Mouse (Mus musculus) neural tube, embryonic 11.5 days (tissue): ENCODE measurements at regions not wholly inside any gene's neighbourhood (a gene's known extent, or its start where the extent isn't known, plus 50 kb on each side); places are given as distances from the start of the nearest gene placed in this dataset.

Experiments
- ATAC-seq: fragments of 200-750 bp; cut with Nextera tagmentation; 2 replicates; pipeline ENCODE4 v1.8.0; 2017; ENCODE audit warnings: moderate number of reproducible peaks, mild to moderate bottlenecking, moderate TSS enrichment, moderate library complexity; ENCODE audit not compliant: insufficient read depth, low FRiP score, low TSS enrichment
- DNase-seq: peaks from one replicate; pipeline ENCODE4 v3.0.0-alpha.2; 2015; ENCODE audit warnings: low spot score
- H3K27ac ChIP-seq: fragments of 300-500 bp; sonication (generic); 2 replicates; pipeline ENCODE4 v1.5.1; 2014; ENCODE audit warnings: low read depth, mild to moderate bottlenecking, low read length
- H3K27me3 ChIP-seq: fragments of 300-500 bp; sonication (generic); 2 replicates; pipeline ENCODE4 v1.6.1; 2014; ENCODE audit warnings: mild to moderate bottlenecking, low read length, mixed read lengths; ENCODE audit not compliant: control insufficient read depth, insufficient read depth
- H3K36me3 ChIP-seq: fragments of 300-500 bp; sonication (generic); 2 replicates; pipeline ENCODE4 v1.6.1; 2014; ENCODE audit warnings: mild to moderate bottlenecking, low read length, moderate library complexity, mixed read lengths; ENCODE audit not compliant: control insufficient read depth, insufficient read depth
- H3K4me1 ChIP-seq: fragments of 300-500 bp; sonication (generic); 2 replicates; pipeline ENCODE4 v1.6.1; 2014; ENCODE audit warnings: low read length, mixed read lengths; ENCODE audit not compliant: control insufficient read depth, insufficient read depth
- H3K4me2 ChIP-seq: fragments of 300-500 bp; sonication (generic); 2 replicates; pipeline ENCODE4 v1.6.1; 2014; ENCODE audit warnings: low read depth, mild to moderate bottlenecking, moderate library complexity
- H3K4me3 ChIP-seq: fragments of 300-500 bp; sonication (generic); 2 replicates; pipeline ENCODE4 v1.5.1; 2014; ENCODE audit warnings: low read depth, low read length
- H3K9ac ChIP-seq: fragments of 300-500 bp; sonication (generic); 2 replicates; pipeline ENCODE4 v1.6.1; 2014; ENCODE audit warnings: mild to moderate bottlenecking, low read length
- H3K9me3 ChIP-seq: fragments of 300-500 bp; sonication (generic); 2 replicates; pipeline ENCODE4 v1.6.1; 2016; ENCODE audit warnings: low read length; ENCODE audit not compliant: control insufficient read depth
- WGBS: fragments of 180-500 bp; shearing (Covaris S2); extraction: QIAGEN DNeasy Blood & Tissue Kit; methylation state at CpG from one replicate; pipeline ENCODE4 v1.1.7; 2014; 5-methylcytosine and 5-hydroxymethylcytosine counted together

DNA sequence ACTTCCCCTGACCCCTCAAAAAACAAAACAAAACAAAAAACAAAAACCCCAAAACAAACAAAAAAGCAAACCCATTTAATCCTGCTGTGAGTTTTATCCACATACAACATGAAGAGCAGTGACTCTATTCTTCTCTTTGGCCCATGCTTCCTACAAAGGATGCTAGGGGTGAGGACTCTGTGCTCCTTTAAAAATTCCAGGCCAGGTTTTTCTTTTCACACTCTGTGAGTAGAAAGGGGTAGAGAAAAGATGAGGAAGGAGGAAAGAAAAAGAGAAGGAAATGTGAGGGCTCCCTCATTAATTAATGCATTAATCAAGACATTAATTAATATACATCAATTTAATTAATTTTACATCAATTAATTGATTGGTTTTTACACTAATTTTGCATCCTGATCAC, 82.9 kb upstream of the Phyhipl start:
- Histone ChIP-seq H3K4me3 (no peak overlapping the region), H3K9ac (no peak overlapping the region), H3K4me1 (no peaks in the 10 kb centered on the region), H3K36me3 (no peaks in the 10 kb centered on the region), H3K4me2 (no peak overlapping the region), H3K27me3 (no peaks in the 10 kb centered on the region), H3K9me3 (no peaks in the 10 kb centered on the region), H3K27ac (no peak overlapping the region)
- ATAC-seq (no peak), DNase-seq (no peak)

GRCm38 (mm10) chr10:70733956-70734355, 78.2 kb upstream of the Phyhipl start:
- no peaks in the 10 kb centered on the region for H3K4me1 ChIP-seq
- WGBS = 77% methylated on average over 11 of the region's 12 CpGs
- no peaks in the 10 kb centered on the region for H3K27me3 ChIP-seq
- H3K4me2 ChIP-seq = no peak overlapping the region
- no peak overlapping the region for H3K4me3 ChIP-seq
- H3K9me3 ChIP-seq = no peaks in the 10 kb centered on the region
- H3K27ac ChIP-seq = no peak overlapping the region
- DNase-seq (no peak), ATAC-seq (no peak)
- H3K36me3 ChIP-seq = no peaks in the 10 kb centered on the region
- H3K9ac ChIP-seq = no peak overlapping the region

GRCm38 (mm10) chr10:70733478-70733877, 77.7 kb upstream of the Phyhipl start:
- no peak for ATAC-seq

DNA sequence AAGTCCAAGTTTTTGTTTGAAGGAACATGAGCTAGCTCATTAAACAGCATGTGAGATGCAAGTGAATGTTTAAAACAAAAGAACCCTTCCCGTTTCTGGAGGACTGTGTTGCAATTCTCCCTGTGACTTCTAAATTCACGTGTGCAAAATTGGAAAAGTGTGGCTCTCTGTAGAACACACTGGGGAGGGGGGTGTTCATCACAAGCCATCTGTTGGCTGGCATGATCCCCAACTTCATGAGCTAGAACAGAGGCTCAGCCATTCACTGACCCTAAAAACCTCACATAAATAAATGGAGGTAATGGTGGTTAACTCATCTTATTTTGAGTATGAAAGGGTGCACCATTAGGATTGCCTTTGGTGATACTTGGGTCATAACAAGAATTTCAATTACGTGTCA, 69.3 kb upstream of the Phyhipl start:
- H3K36me3 ChIP-seq = no peaks in the 10 kb centered on the region
- DNase-seq = no peak
- no peaks in the 10 kb centered on the region for H3K4me1 ChIP-seq
- ATAC-seq = no peak
- no peak overlapping the region for H3K4me2 ChIP-seq
- no peak overlapping the region for H3K4me3 ChIP-seq
- no peaks in the 10 kb centered on the region for H3K27me3 ChIP-seq
- H3K27ac ChIP-seq = no peak overlapping the region
- no peak overlapping the region for H3K9ac ChIP-seq
- no peaks in the 10 kb centered on the region for H3K9me3 ChIP-seq
- WGBS = 89% methylated on average over 3 of the region's 3 CpGs

More at GRCm38 (mm10) chr10:70733478-70733877, 77.7 kb upstream of the Phyhipl start:
- H3K27ac ChIP-seq = no peak overlapping the region
- WGBS = 90% methylated on average over 7 of the region's 7 CpGs
- H3K9me3 ChIP-seq = no peaks in the 10 kb centered on the region
- no peaks in the 10 kb centered on the region for H3K36me3 ChIP-seq
- no peak overlapping the region for H3K4me2 ChIP-seq
- no peaks in the 10 kb centered on the region for H3K27me3 ChIP-seq
- H3K4me1 ChIP-seq = no peaks in the 10 kb centered on the region
- H3K9ac ChIP-seq = no peak overlapping the region
- DNase-seq = no peak
- no peak overlapping the region for H3K4me3 ChIP-seq

GRCm38 (mm10) chr10:70722783-70723182, 67.0 kb upstream of the Phyhipl start:
- ATAC-seq (no peak), DNase-seq (no peak)
- H3K4me3 ChIP-seq = no peak overlapping the region
- 91% methylated on average over 2 of the region's 2 CpGs for WGBS
- H3K4me2 ChIP-seq = no peak overlapping the region
- no peaks in the 10 kb centered on the region for H3K9me3 ChIP-seq
- H3K9ac ChIP-seq = no peak overlapping the region
- no peaks in the 10 kb centered on the region for H3K27me3 ChIP-seq
- no peaks in the 10 kb centered on the region for H3K4me1 ChIP-seq
- H3K36me3 ChIP-seq = no peaks in the 10 kb centered on the region
- H3K27ac ChIP-seq = no peak overlapping the region

DNA sequence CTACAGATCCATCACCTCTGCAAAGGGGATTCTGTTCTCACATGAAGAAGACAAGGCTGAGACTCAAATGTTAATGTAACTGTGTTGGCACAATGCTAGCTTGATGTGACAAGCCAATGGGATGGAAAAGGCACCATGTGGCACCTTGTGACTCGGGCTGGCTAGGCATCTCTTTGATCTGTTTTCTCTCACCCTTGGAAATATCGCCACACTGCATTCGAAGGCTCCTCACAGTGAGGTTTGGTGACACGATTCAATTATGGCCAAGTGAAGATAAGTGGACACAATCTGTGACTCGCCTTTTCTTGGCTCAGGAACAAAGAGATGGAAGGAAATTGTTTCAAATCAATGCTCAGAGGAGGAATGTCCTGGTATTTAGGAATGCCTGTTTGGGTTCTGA, 66.6 kb upstream of the Phyhipl start:
- H3K4me2 ChIP-seq = no peak overlapping the region
- ATAC-seq (no peak), DNase-seq (no peak)
- no peaks in the 10 kb centered on the region for H3K4me1 ChIP-seq
- H3K9me3 ChIP-seq = no peaks in the 10 kb centered on the region
- H3K9ac ChIP-seq = no peak overlapping the region
- H3K27me3 ChIP-seq = no peaks in the 10 kb centered on the region
- 89% methylated on average over 5 of the region's 5 CpGs for WGBS
- H3K4me3 ChIP-seq = no peak overlapping the region
- H3K36me3 ChIP-seq = no peaks in the 10 kb centered on the region
- H3K27ac ChIP-seq = no peak overlapping the region

DNA sequence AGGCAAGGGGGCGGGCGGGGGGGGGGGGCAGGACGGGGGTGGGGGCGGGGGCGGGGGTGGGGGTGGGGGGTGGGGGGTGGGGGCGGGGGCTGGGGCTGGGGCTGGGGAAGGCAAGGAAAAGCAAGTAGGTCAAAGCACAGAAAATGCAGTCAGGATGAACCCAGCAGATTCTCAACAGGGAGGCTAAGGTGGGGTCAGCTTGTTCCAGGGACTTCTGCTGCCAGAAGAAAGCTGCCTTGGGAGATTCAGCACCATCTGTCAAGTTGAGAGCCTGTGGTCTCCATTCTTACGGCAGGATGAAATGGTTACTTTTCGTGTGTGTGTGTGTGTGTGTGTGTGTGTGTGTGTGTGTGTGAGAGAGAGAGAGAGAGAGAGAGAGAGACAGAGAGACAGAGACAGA, 61.7 kb upstream of the Phyhipl start:
- H3K9me3 ChIP-seq = no peaks in the 10 kb centered on the region
- no peaks in the 10 kb centered on the region for H3K27me3 ChIP-seq
- no peak for ATAC-seq
- no peak overlapping the region for H3K4me3 ChIP-seq
- no peaks in the 10 kb centered on the region for H3K4me1 ChIP-seq
- WGBS = 5% methylated on average over 5 of the region's 8 CpGs
- H3K4me2 ChIP-seq = no peak overlapping the region
- H3K36me3 ChIP-seq = no peaks in the 10 kb centered on the region
- no peak for DNase-seq
- no peak overlapping the region for H3K9ac ChIP-seq
- no peak overlapping the region for H3K27ac ChIP-seq

GRCm38 (mm10) chr10:70717025-70717424, 61.3 kb upstream of the Phyhipl start:
- H3K9me3 ChIP-seq = no peaks in the 10 kb centered on the region
- H3K36me3 ChIP-seq = no peaks in the 10 kb centered on the region
- H3K27ac ChIP-seq = no peak overlapping the region
- ATAC-seq (no peak), DNase-seq (no peak)
- H3K4me3 ChIP-seq = no peak overlapping the region
- no peaks in the 10 kb centered on the region for H3K27me3 ChIP-seq
- H3K4me1 ChIP-seq = no peaks in the 10 kb centered on the region
- no peak overlapping the region for H3K4me2 ChIP-seq
- H3K9ac ChIP-seq = no peak overlapping the region
- WGBS = 23% methylated on average over 6 of the region's 6 CpGs

GRCm38 (mm10) chr10:70713306-70713705, 57.5 kb upstream of the Phyhipl start:
- H3K9me3 ChIP-seq = no peaks in the 10 kb centered on the region
- H3K4me3 ChIP-seq = no peak overlapping the region
- H3K4me1 ChIP-seq = no peaks in the 10 kb centered on the region
- no peak overlapping the region for H3K27ac ChIP-seq
- no peaks in the 10 kb centered on the region for H3K36me3 ChIP-seq
- no peaks in the 10 kb centered on the region for H3K27me3 ChIP-seq
- 91% methylated on average over 7 of the region's 7 CpGs for WGBS
- no peak overlapping the region for H3K4me2 ChIP-seq
- DNase-seq = no peak
- ATAC-seq = no peak
- H3K9ac ChIP-seq = no peak overlapping the region
